Mouse (Mus musculus) c-Kit-positive CD71-negative TER-119-negative erythroid progenitor cells, embryonic 14.5 days (primary cell): Measurements from ENCODE around the gene Mrpl16.

ENCODE experiments used
- DNase-seq: peaks from one replicate; pipeline ENCODE4 v3.0.0-alpha.2; 2013; ENCODE audit warnings: low read depth

Mrpl16 gene

GRCm38 (mm10) chr19:11804423-11804822 is 34.2 kb downstream of the Mrpl16 start:
- no peak for DNase-seq

DNA sequence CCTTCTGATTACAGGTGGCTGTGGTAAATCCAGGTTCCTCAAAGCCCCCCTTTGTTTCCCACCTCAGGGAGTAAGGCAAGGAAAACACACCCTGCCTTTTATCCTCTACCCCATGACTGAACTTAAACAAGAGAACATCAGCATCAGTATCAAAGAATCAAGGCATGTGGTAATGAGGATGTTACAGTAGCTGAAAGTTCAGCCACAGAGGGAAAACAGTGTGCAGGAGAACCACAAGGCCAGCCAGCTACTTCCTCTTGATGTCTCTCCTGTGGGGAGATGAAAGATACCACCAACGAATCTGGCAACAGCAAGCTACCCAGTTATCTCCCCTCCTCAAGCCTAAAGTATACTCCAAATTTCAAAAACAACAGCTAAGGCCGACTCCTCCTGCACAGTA is 37.1 kb downstream of the Mrpl16 start:
- DNase-seq = no peak

DNA sequence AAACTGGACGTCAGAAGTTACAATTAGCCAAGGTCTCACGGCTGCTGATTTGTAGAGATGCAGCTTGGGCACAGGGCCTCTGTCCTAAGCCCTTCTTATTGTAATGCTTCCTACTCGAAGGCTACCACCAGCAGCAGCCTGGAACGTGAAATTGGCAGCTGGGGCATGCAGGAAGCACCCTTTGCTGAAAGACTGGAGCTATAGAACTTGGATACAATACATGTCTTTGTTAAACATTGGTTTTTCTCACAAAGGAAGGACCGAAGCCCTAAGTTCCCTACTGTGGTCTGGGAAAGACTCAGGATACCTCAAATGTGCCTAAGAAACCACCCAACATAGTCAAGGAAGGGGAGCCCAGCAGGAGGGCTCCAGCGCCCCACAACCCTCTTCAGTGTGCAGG is 37.6 kb downstream of the Mrpl16 start:
- DNase-seq = no peak

DNA sequence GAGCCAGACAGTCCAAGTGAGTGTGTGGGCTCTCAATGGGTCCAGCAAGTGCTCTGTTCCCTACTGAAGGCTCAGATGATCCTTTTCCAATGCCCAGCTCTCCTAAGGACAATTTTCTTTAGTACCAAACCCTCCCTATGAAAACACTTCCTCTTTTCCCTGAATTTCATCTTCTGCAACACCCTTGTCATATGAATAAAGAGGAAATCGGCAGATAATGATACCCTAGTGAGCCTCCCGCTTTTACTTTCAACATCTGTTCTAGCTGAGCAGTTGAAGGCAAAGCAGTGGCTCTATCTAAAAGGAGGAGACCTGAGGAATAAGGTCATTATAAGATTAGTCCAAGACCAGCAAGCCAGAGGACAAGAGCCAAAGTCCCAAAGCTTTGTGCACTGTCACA is 38.3 kb downstream of the Mrpl16 start:
- no peak for DNase-seq

GRCm38 (mm10) chr19:11810003-11810758 is 40.0 kb downstream of the Mrpl16 start:
- DNase-seq = no peak

DNA sequence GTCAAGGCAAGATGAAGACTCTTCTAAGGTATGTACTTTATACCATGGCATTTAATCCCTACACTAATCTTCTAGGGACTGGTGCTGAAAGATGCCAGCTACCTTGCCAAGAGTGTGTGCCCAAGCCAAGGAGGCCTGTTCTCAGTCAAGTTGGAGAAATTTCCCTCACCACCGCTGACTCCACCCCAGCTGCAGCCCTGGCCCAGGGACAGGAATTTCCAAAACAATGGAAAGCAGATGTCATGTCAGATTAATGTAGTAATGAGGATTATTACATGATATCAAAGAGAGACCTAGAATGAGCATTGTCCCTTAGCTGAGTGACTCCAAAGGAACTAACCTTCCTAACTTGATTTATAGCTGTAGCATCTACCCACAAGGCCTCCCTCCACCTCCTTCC is 40.7 kb downstream of the Mrpl16 start:
- no peak for DNase-seq

DNA sequence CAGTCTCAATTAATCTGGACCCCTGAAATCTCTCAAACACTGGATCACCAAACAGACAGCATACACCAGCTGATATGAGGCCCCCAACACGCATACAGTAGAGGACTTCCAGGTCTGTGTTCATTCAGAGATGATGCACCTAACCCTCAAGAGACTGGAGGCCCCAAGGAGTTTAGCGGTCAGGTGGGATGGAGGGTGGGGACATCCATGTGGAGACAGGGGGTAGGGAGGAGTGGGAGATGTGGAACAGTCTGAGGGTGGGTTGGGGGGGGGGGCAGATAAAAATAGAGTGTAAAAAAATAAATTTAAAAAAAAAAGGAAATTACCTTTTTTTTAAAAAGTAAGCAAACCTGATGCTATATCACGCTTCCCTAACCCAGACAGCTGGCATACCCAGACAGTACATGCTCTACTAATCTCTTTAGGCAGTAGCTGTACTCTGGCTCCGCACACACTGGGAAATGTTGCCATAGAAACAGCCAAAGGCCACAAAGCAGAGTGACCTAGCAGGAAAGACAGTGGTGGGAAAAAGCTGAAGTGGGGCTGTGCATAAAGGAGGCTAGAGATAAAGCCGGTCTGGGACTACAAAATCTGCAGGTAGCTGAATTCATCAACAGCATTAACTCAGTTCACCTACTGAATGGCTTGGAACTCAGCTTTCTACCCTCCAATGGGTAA is 41.6 kb downstream of the Mrpl16 start:
- DNase-seq = no peak

DNA sequence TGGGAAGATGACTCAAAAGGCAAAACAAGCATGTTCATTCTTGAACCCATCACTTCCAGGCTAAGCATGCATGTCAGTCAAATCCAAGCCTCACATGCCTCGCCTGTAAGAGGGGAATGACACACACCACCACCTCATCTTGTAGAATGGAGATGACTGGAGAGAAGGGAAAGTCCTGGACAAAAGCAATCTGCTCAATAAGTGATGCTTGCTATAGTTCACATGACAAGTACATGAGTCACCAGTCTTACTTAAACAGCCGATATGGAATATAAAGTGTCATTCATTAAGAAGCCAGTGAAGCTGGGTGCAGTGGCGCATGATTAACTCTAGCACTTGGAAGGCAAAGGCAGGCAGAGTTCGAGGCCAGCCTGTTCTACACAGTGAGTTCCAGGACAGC is 42.9 kb downstream of the Mrpl16 start:
- no peak for DNase-seq

GRCm38 (mm10) chr19:11813649-11814048 is 43.5 kb downstream of the Mrpl16 start:
- no peak for DNase-seq

- DNase-seq = no peak
These were observed 44.6 kb downstream of the Mrpl16 start for GRCm38 (mm10) chr19:11814742-11815333.

DNA sequence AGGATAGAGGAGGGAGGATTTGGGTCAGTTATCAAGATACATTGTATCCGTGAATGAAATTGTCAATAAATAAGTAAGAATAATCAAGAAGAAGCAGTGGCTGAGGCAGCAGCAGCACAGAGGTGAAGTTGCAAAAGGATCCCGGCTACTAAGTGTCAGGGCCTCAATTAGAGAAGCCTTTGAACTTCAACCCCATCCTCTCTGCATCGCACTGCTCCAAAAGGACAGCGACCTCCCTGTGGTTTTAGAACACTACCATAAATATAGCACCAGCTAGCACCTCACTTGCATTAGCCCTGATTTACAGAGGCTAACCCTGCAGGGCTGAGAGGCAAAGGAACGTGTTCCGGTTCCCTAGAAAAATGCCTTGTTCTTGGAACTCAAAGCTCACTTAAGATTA is 46.5 kb downstream of the Mrpl16 start:
- DNase-seq = no peak

DNA sequence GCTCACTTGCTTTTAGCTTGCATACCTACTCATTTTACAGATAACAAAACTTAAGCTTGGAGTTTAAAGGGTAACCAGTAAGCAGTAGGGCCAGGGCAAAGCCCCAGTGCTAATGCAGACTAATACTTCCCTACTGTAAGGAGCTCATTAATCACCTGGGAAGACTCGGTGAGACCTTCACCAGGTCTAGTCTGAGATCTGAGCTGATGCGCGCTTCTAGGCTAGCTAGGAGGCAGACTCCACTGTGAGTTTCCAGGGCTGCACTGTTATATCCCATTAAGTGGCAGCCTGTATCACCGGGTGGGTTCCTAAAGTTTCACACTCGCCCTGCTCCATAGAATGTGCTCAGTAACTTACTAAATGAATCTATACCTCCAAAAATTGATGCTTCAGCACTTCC is 47.4 kb downstream of the Mrpl16 start:
- no peak for DNase-seq

- no peak for DNase-seq
These were observed 48.3 kb downstream of the Mrpl16 start for GRCm38 (mm10) chr19:11818199-11819142.

- DNase-seq = no peak
These were observed 49.0 kb downstream of the Mrpl16 start, which contains the start of gene Stx3 for GRCm38 (mm10) chr19:11819143-11819700. Gene Stx3 (minus strand): TSS chr19:11819403.

DNA sequence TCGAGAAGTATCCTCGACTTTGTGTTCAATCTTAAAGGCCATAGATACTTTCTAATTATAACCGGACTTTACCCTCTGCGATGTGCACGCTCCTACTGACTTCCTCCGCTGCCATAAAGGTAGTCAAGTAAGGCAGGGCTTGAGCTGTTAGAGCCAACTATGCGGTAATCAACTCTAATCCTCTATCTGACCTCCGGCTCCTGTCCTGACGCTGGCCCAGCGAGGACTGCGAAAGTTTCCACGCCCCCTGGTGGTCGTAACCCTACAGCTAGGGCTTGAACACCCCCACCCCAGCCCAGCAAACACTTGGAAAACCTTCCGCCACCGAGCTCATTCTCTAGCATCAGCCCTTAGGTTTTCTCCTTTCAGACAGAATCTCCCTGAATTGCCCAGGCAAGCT is 49.6 kb downstream of the Mrpl16 start:
- peak; percentile 64 for DNase-seq

DNA sequence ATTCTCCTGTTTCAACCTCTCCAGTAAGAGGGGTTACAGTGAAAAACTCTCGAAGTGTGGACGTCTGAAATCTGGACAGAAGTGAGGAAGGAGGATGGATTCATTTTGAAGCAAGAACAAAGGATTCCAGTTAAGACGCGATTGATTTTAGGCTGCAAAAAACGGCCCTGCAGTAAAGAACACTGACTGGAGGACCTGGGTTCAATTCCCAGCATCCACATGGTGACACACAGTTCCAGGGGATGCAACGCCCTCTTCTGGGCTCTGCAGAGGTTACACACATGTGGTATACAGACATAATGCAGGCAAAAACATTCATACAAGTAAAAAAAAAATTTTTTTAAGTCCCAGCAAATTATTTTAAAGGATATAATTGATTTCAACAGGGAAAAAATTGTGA is 50.0 kb downstream of the Mrpl16 start:
- DNase-seq = no peak

GRCm38 (mm10) chr19:11823346-11824065 is 53.3 kb downstream of the Mrpl16 start:
- DNase-seq = no peak
